Mouse (Mus musculus) E14TG2a.4 (cell line): ENCODE data around the gene Tpk1.

Experiments
- H3K27me3 ChIP-seq: 2 replicates; pipeline ENCODE4 v1.6.1; 2014; ENCODE audit warnings: low read length, control low read depth; ENCODE audit not compliant: insufficient read depth
- H3K36me3 ChIP-seq: 2 replicates; pipeline ENCODE4 v1.6.1; 2014; ENCODE audit warnings: low read length, control low read depth; ENCODE audit not compliant: insufficient read depth
- H3K4me1 ChIP-seq: replicated peaks from 2 replicates; pipeline ENCODE4 v1.6.1; 2014; ENCODE audit warnings: low read depth, low read length, control low read depth
- H3K4me3 ChIP-seq: replicated peaks from 2 replicates; pipeline ENCODE4 v1.5.1; 2014; ENCODE audit warnings: mild to moderate bottlenecking, low read length
- H3K9me3 ChIP-seq: 2 replicates; pipeline ENCODE4 v1.6.1; 2014; ENCODE audit warnings: low read length, control low read depth
- CTCF ChIP-seq: conservative IDR thresholded peaks from 2 replicates; pipeline ENCODE4 v1.5.1; 2014; ENCODE audit warnings: low read length
- NANOG ChIP-seq: IDR thresholded peaks from 2 replicates; pipeline ENCODE4 v1.6.1; 2014; ENCODE audit warnings: borderline replicate concordance, low read length, mixed read lengths
- POU5F1 ChIP-seq: IDR thresholded peaks from 2 replicates; pipeline ENCODE4 v1.6.1; 2014; ENCODE audit warnings: low read length, borderline replicate concordance

Tpk1 gene

GRCm38 (mm10) chr6:43649516-43649915 lies 16.6 kb downstream of the Tpk1 start:
- no peaks in the 10 kb centered on the region for H3K4me1 ChIP-seq
- no peak overlapping the region for H3K4me3 ChIP-seq
- no peaks in the 10 kb centered on the region for H3K27me3 ChIP-seq
- no peaks in the 10 kb centered on the region for H3K36me3 ChIP-seq
- no peak for TF ChIP-seq POU5F1
- TF ChIP-seq NANOG, result no peak
- no peak for TF ChIP-seq CTCF
- H3K9me3 ChIP-seq, result peaks cover 4% of the 10 kb centered on the region; the same call in 1 of the 2 replicates

DNA sequence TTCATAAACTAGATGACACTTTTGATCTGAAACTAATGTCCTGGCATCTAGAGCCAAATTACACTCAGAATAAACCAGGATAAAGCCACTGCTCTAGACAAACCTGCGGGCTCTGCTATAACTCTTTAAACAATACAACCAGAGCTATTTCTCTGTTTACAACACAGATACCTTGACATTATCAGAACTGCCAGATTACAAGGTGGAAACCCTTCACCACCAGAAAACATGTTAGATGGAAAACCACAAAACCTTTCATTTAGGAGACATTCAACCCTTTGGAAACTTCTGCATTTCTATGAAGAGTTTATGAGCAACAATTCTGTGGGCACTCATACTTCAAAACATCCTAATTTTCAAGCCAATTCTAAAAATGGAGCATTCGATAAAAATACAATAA lies 20.4 kb downstream of the Tpk1 start:
- Histone ChIP-seq H3K36me3 (no peaks in the 10 kb centered on the region), H3K9me3 (no peaks in the 10 kb centered on the region), H3K4me3 (no peak overlapping the region), H3K4me1 (no peaks in the 10 kb centered on the region), H3K27me3 (no peaks in the 10 kb centered on the region)
- TF ChIP-seq NANOG, result no peak
- no peak for TF ChIP-seq CTCF
- no peak for TF ChIP-seq POU5F1

- Histone ChIP-seq H3K4me1 (no peaks in the 10 kb centered on the region), H3K4me3 (no peak overlapping the region), H3K36me3 (no peaks in the 10 kb centered on the region), H3K9me3 (no peaks in the 10 kb centered on the region), H3K27me3 (no peaks in the 10 kb centered on the region)
- TF ChIP-seq POU5F1, result no peak
- no peak for TF ChIP-seq CTCF
- no peak for TF ChIP-seq NANOG
Observed at GRCm38 (mm10) chr6:43645105-43645504, 21.0 kb downstream of the Tpk1 start.

DNA sequence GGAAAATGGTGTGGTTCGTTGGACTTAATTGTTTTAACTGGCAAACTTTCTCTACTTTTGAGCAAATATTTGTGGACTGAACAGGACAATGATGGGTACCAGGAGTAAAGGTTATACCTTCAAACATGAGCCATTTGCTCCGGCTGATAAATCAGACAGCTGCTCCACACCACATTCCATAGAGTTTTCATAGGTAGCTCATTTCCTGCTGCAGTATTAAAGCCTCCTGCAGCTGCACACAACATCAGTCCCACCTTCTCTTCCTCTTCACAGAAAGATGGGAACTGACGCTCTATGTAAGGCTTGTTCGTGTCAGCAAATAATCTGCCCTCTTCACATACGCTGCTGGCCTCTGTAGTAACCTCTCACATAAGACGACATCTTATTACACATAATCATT lies 22.4 kb downstream of the Tpk1 start:
- Histone ChIP-seq H3K4me3 (no peak overlapping the region), H3K9me3 (no peaks in the 10 kb centered on the region), H3K27me3 (no peaks in the 10 kb centered on the region), H3K4me1 (no peaks in the 10 kb centered on the region), H3K36me3 (no peaks in the 10 kb centered on the region)
- TF ChIP-seq POU5F1 (no peak), CTCF (no peak), NANOG (no peak)

GRCm38 (mm10) chr6:43642375-43642774 lies 23.7 kb downstream of the Tpk1 start:
- Histone ChIP-seq H3K4me3 (no peak overlapping the region), H3K9me3 (no peaks in the 10 kb centered on the region), H3K27me3 (no peaks in the 10 kb centered on the region), H3K4me1 (no peaks in the 10 kb centered on the region), H3K36me3 (no peaks in the 10 kb centered on the region)
- TF ChIP-seq NANOG (no peak), CTCF (no peak), POU5F1 (no peak)

DNA sequence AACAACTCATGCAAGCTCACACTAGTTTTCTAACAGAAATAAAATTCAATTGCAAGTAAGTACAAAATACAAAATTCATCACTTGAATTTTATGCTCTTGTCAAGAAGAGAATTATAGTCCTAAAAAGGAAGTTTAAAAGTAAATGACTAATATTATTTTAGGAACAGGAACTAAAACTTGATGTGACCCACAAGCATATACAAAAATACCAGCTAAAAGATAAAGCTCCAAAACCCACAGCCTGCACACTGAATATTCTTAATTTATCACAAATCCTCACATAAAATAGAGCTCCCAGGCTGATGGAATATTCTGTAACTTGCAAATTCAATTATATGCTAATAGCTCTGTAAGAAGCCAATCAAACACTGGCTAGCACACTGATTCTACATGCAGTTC lies 25.5 kb downstream of the Tpk1 start:
- Histone ChIP-seq H3K36me3 (no peaks in the 10 kb centered on the region), H3K9me3 (no peaks in the 10 kb centered on the region), H3K4me3 (no peak overlapping the region), H3K4me1 (no peaks in the 10 kb centered on the region), H3K27me3 (no peaks in the 10 kb centered on the region)
- no peak for TF ChIP-seq NANOG

- H3K4me3 ChIP-seq, result no peak overlapping the region
- no peaks in the 10 kb centered on the region for H3K27me3 ChIP-seq
- H3K9me3 ChIP-seq, result no peaks in the 10 kb centered on the region
- no peak for TF ChIP-seq NANOG
- TF ChIP-seq CTCF, result no peak
- no peak for TF ChIP-seq POU5F1
- no peaks in the 10 kb centered on the region for H3K36me3 ChIP-seq
- no peaks in the 10 kb centered on the region for H3K4me1 ChIP-seq
Observed at GRCm38 (mm10) chr6:43638865-43639264, 27.2 kb downstream of the Tpk1 start.

GRCm38 (mm10) chr6:43638119-43638518 lies 28.0 kb downstream of the Tpk1 start:
- H3K4me3 ChIP-seq, result no peak overlapping the region
- no peaks in the 10 kb centered on the region for H3K36me3 ChIP-seq
- H3K9me3 ChIP-seq, result no peaks in the 10 kb centered on the region
- no peaks in the 10 kb centered on the region for H3K27me3 ChIP-seq
- no peaks in the 10 kb centered on the region for H3K4me1 ChIP-seq
- TF ChIP-seq NANOG (no peak), POU5F1 (no peak), CTCF (no peak)

GRCm38 (mm10) chr6:43636980-43637638 lies 29.0 kb downstream of the Tpk1 start:
- no peaks in the 10 kb centered on the region for H3K4me1 ChIP-seq
- H3K27me3 ChIP-seq, result no peaks in the 10 kb centered on the region
- H3K9me3 ChIP-seq, result no peaks in the 10 kb centered on the region
- no peaks in the 10 kb centered on the region for H3K36me3 ChIP-seq
- no peak overlapping the region for H3K4me3 ChIP-seq
- TF ChIP-seq NANOG, result no peak
- no peak for TF ChIP-seq POU5F1
- no peak for TF ChIP-seq CTCF
